Mouse (Mus musculus) heart, postnatal 10 days (tissue): Measurements from ENCODE around the gene Lig3. TPM values are rescaled to one million over a fixed set of nuclear protein-coding genes. Genes with fewer than 3 reads are reported as not detected.

Experiments
- total RNA-seq, 2 experiments: library from RNA; stranded (reverse); gene quantifications; 2 replicates each; pipeline ENCODE4 v1.2.3; 2021

Gene Lig3
- total RNA-seq, 2 experiments from 2014 or later = 22.2 to 26.1 TPM

Other genes with a start within 250 kb of the Lig3 start
- under 1 TPM; 0.26 to 0.27 TPM for gene Cct6b, start 16.8 kb upstream of the Lig3 start, total RNA-seq
- gene Zfp830, start 16.8 kb upstream of the Lig3 start, total RNA-seq = 10 to 100 TPM; 16.0 to 18.4 TPM
- gene Rffl, start 90.1 kb downstream of the Lig3 start, total RNA-seq = 1 to 10 TPM; 4.5 to 5.7 TPM
- gene Rad51d, start 109.5 kb downstream of the Lig3 start, total RNA-seq = 10 to 100 TPM; 10.9 to 11.0 TPM
- under 1 TPM in 1 of 2 experiments, not detected in 1; 0.12 TPM for gene Fndc8, start 111.0 kb downstream of the Lig3 start, total RNA-seq
- 10 to 100 TPM; 11.2 to 13.8 TPM for gene Nle1, start 127.3 kb downstream of the Lig3 start, total RNA-seq
- gene Unc45b, start 129.4 kb downstream of the Lig3 start, total RNA-seq = 100 to 1,000 TPM; 161 to 177 TPM
- 10 to 100 TPM; 70.4 to 70.6 TPM for gene Slfn5, start 170.2 kb downstream of the Lig3 start, total RNA-seq
- gene Slfn9, start 210.7 kb downstream of the Lig3 start, total RNA-seq = 1 to 10 TPM; 5.6 to 6.9 TPM
- gene Slfn8, start 239.7 kb downstream of the Lig3 start, total RNA-seq = under 1 TPM; 0.35 to 0.45 TPM